Mouse (Mus musculus): ENCODE measurements around the gene Rin3. TPM values are rescaled to one million over a fixed set of nuclear protein-coding genes. Genes with fewer than 3 reads are reported as not detected.

Rin3 gene
- total RNA-seq, 1 experiment, result 3.8 TPM

GRCm38 (mm10) chr12:102330731-102331130 lies 47.9 kb downstream of the Rin3 start:
- H3K27ac ChIP-seq (ENCODE audit: insufficient read depth, low read depth, low read length, poor library complexity, severe bottlenecking), result no peak overlapping the region
- no peaks in the 10 kb centered on the region; a peak in 1 of 4 replicates for H3K4me1 ChIP-seq (ENCODE audit: control insufficient read depth in 2 of 2, insufficient read depth in 2 of 2, low read length in 2 of 2, poor library complexity in 1 of 2)
- DNase-seq (ENCODE audit: low read depth, low spot score), result no peak
- no peak overlapping the region for H3K4me3 ChIP-seq (ENCODE audit: insufficient read depth in 1 of 2, low read depth in 1 of 2, low read length in 2 of 2, poor library complexity in 1 of 2, severe bottlenecking in 1 of 2)
- H3K36me3 ChIP-seq (ENCODE audit: control insufficient read depth, insufficient read depth, low read length, poor library complexity, severe bottlenecking), result no peaks in the 10 kb centered on the region
- H3K9me3 ChIP-seq (ENCODE audit: control insufficient read depth, insufficient read depth, low read depth, low read length), result no peaks in the 10 kb centered on the region
- in situ Hi-C loops (cut with MboI; ENCODE audit: low sequenced_read_pairs in 2 of 2, unreplicated experiment in 2 of 2), result no loop called here
- no peak for TF ChIP-seq CHD2 (IDR thresholded peaks at IDR 0.05; ENCODE audit: low read depth, low read length)
- TF ChIP-seq ZC3H11A (IDR thresholded peaks at IDR 0.05; ENCODE audit: borderline replicate concordance, low read depth, low read length), result no peak
- TF ChIP-seq HCFC1 (IDR thresholded peaks at IDR 0.05; ENCODE audit: borderline replicate concordance, insufficient read depth, low read length), result no peak
- TF ChIP-seq MAFK (IDR thresholded peaks at IDR 0.05; ENCODE audit: insufficient read depth, low read depth, low read length), result no peak
- no peak for TF ChIP-seq ZNF384 (IDR thresholded peaks at IDR 0.05; ENCODE audit: low read depth, low read length)
- H3K9ac ChIP-seq (ENCODE audit: insufficient read depth, low read depth, low read length, poor library complexity, severe bottlenecking), result no peak overlapping the region

- TF ChIP-seq ZNF384 (IDR thresholded peaks at IDR 0.05; ENCODE audit: low read depth, low read length), result no peak
- Histone ChIP-seq H3K27ac (ENCODE audit: insufficient read depth, low read depth, low read length, poor library complexity, severe bottlenecking) (no peak overlapping the region), H3K4me3 (ENCODE audit: insufficient read depth in 1 of 2, low read depth in 1 of 2, low read length in 2 of 2, poor library complexity in 1 of 2, severe bottlenecking in 1 of 2) (no peak overlapping the region), H3K9me3 (ENCODE audit: control insufficient read depth, insufficient read depth, low read depth, low read length) (no peaks in the 10 kb centered on the region), H3K4me1 (ENCODE audit: control insufficient read depth in 2 of 2, insufficient read depth in 2 of 2, low read length in 2 of 2, poor library complexity in 1 of 2) (peaks cover 0 to 2% of the 10 kb centered on the region in 2 experiments; a peak in 2 of 4 replicates), H3K36me3 (ENCODE audit: control insufficient read depth, insufficient read depth, low read length, poor library complexity, severe bottlenecking) (no peaks in the 10 kb centered on the region), H3K9ac (ENCODE audit: insufficient read depth, low read depth, low read length, poor library complexity, severe bottlenecking) (no peak overlapping the region)
- no peak for DNase-seq (ENCODE audit: low read depth, low spot score)
- in situ Hi-C loops (cut with MboI; ENCODE audit: low sequenced_read_pairs in 2 of 2, unreplicated experiment in 2 of 2), result no loop called here
These were observed 50.3 kb downstream of the Rin3 start for GRCm38 (mm10) chr12:102333101-102333500.

- Histone ChIP-seq H3K4me3 (ENCODE audit: insufficient read depth in 1 of 2, low read depth in 1 of 2, low read length in 2 of 2, poor library complexity in 1 of 2, severe bottlenecking in 1 of 2) (no peak overlapping the region), H3K9ac (ENCODE audit: insufficient read depth, low read depth, low read length, poor library complexity, severe bottlenecking) (no peak overlapping the region), H3K27ac (ENCODE audit: insufficient read depth, low read depth, low read length, poor library complexity, severe bottlenecking) (no peak overlapping the region), H3K4me1 (ENCODE audit: control insufficient read depth in 2 of 2, insufficient read depth in 2 of 2, low read length in 2 of 2, poor library complexity in 1 of 2) (peaks cover 0 to 3% of the 10 kb centered on the region in 2 experiments; a peak in 1 of 4 replicates), H3K9me3 (ENCODE audit: control insufficient read depth, insufficient read depth, low read depth, low read length) (no peaks in the 10 kb centered on the region), H3K36me3 (ENCODE audit: control insufficient read depth, insufficient read depth, low read length, poor library complexity, severe bottlenecking) (no peaks in the 10 kb centered on the region)
- TF ChIP-seq ZNF384 (IDR thresholded peaks at IDR 0.05; ENCODE audit: low read depth, low read length) (no peak), MAFK (IDR thresholded peaks at IDR 0.05; ENCODE audit: insufficient read depth, low read depth, low read length) (no peak), ZC3H11A (IDR thresholded peaks at IDR 0.05; ENCODE audit: borderline replicate concordance, low read depth, low read length) (0 out of 2 replicates have a peak, but pooled peaks have one; percentile 16)
- DNase-seq (ENCODE audit: low read depth, low spot score), result no peak
- in situ Hi-C loops (cut with MboI; ENCODE audit: low sequenced_read_pairs in 2 of 2, unreplicated experiment in 2 of 2), result no loop called here
These were observed 56.2 kb downstream of the Rin3 start for GRCm38 (mm10) chr12:102339085-102339484.

GRCm38 (mm10) chr12:102340471-102340870 lies 57.6 kb downstream of the Rin3 start:
- Histone ChIP-seq H3K4me3 (ENCODE audit: insufficient read depth in 1 of 2, low read depth in 1 of 2, low read length in 2 of 2, poor library complexity in 1 of 2, severe bottlenecking in 1 of 2) (no peak overlapping the region), H3K9ac (ENCODE audit: insufficient read depth, low read depth, low read length, poor library complexity, severe bottlenecking) (no peak overlapping the region), H3K4me1 (ENCODE audit: control insufficient read depth in 2 of 2, insufficient read depth in 2 of 2, low read length in 2 of 2, poor library complexity in 1 of 2) (peaks cover 0 to 3% of the 10 kb centered on the region in 2 experiments; a peak in 1 of 4 replicates), H3K9me3 (ENCODE audit: control insufficient read depth, insufficient read depth, low read depth, low read length) (no peaks in the 10 kb centered on the region), H3K36me3 (ENCODE audit: control insufficient read depth, insufficient read depth, low read length, poor library complexity, severe bottlenecking) (no peaks in the 10 kb centered on the region), H3K27ac (ENCODE audit: insufficient read depth, low read depth, low read length, poor library complexity, severe bottlenecking) (no peak overlapping the region)
- no peak for DNase-seq (ENCODE audit: low read depth, low spot score)
- in situ Hi-C loops (cut with MboI; ENCODE audit: low sequenced_read_pairs in 2 of 2, unreplicated experiment in 2 of 2), result no loop called here
- TF ChIP-seq CHD2 (IDR thresholded peaks at IDR 0.05; ENCODE audit: low read depth, low read length) (no peak), HCFC1 (IDR thresholded peaks at IDR 0.05; ENCODE audit: borderline replicate concordance, insufficient read depth, low read length) (no peak), ZNF384 (IDR thresholded peaks at IDR 0.05; ENCODE audit: low read depth, low read length) (no peak), ZC3H11A (IDR thresholded peaks at IDR 0.05; ENCODE audit: borderline replicate concordance, low read depth, low read length) (no peak), MAFK (IDR thresholded peaks at IDR 0.05; ENCODE audit: insufficient read depth, low read depth, low read length) (no peak)

GRCm38 (mm10) chr12:102342147-102342546 lies 59.3 kb downstream of the Rin3 start:
- no peak for DNase-seq (ENCODE audit: low read depth, low spot score)
- H3K9ac ChIP-seq (ENCODE audit: insufficient read depth, low read depth, low read length, poor library complexity, severe bottlenecking), result no peak overlapping the region
- in situ Hi-C loops (cut with MboI; ENCODE audit: low sequenced_read_pairs in 2 of 2, unreplicated experiment in 2 of 2), result no loop called here
- no peaks in the 10 kb centered on the region for H3K9me3 ChIP-seq (ENCODE audit: control insufficient read depth, insufficient read depth, low read depth, low read length)
- TF ChIP-seq ZC3H11A (IDR thresholded peaks at IDR 0.05; ENCODE audit: borderline replicate concordance, low read depth, low read length), result no peak
- TF ChIP-seq HCFC1 (IDR thresholded peaks at IDR 0.05; ENCODE audit: borderline replicate concordance, insufficient read depth, low read length), result no peak
- TF ChIP-seq MAFK (IDR thresholded peaks at IDR 0.05; ENCODE audit: insufficient read depth, low read depth, low read length), result no peak
- TF ChIP-seq ZNF384 (IDR thresholded peaks at IDR 0.05; ENCODE audit: low read depth, low read length), result no peak
- no peak for TF ChIP-seq CHD2 (IDR thresholded peaks at IDR 0.05; ENCODE audit: low read depth, low read length)
- H3K4me3 ChIP-seq (ENCODE audit: insufficient read depth in 1 of 2, low read depth in 1 of 2, low read length in 2 of 2, poor library complexity in 1 of 2, severe bottlenecking in 1 of 2), result no peak overlapping the region
- H3K4me1 ChIP-seq (ENCODE audit: control insufficient read depth in 2 of 2, insufficient read depth in 2 of 2, low read length in 2 of 2, poor library complexity in 1 of 2), result 0 out of 4 replicates have a peak, but pooled peaks cover 0 to 1% of the 10 kb centered on the region in 2 experiments
- no peaks in the 10 kb centered on the region for H3K36me3 ChIP-seq (ENCODE audit: control insufficient read depth, insufficient read depth, low read length, poor library complexity, severe bottlenecking)
- H3K27ac ChIP-seq (ENCODE audit: insufficient read depth, low read depth, low read length, poor library complexity, severe bottlenecking), result no peak overlapping the region
